Mouse (Mus musculus): ENCODE data around the gene Iffo2. TPM values are rescaled to one million over a fixed set of nuclear protein-coding genes. Genes with fewer than 3 reads are reported as not detected.
A peak's percentile ranks its signal among the peaks of the same experiment; 100 is the strongest.

Gene Iffo2
- polyA plus RNA-seq, 1 experiment from 2014 or later = 1.2 TPM

DNA sequence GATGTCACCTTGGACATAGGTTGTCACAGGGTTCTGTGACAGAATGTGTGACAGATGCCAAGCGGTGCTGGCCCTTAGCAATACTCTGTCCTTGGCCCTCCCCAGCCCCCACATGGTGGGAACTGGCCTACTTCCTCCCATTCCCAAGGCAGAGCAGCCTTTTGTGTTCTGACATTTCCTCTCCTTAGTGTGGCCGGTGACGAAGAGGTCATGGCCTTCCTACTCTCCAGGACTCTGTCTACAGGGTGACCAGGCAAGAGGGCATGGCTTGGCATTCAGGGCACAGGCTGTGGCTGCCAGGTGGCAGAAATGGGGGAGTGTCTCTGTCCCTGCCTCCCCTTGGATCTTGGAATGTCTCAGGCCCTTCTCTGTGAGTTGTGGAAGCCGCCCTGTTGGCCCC, 57.0 kb downstream of the Iffo2 start:
- H3K4me2 ChIP-seq (ENCODE audit: low read depth, low read length) = no peak overlapping the region
- ATAC-seq (0 out of 2 replicates have a peak, but pooled peaks have one; percentile 13), DNase-seq (no peak)
- H3K9ac ChIP-seq (replicated peaks) = no peak overlapping the region
- no peaks in the 10 kb centered on the region for H3K36me3 ChIP-seq (replicated peaks; ENCODE audit: insufficient read depth, low read length)
- 59% methylated on average over 4 of the region's 4 CpGs for WGBS (ENCODE audit: insufficient replicate concordance)
- no peaks in the 10 kb centered on the region for H3K9me3 ChIP-seq (ENCODE audit: low read length)
- 0 out of 2 replicates have a peak overlapping the region, but pooled peaks have one; percentile 39 for H3K27ac ChIP-seq (ENCODE audit: low read depth)
- peaks cover 29% of the 10 kb centered on the region for H3K4me1 ChIP-seq (ENCODE audit: insufficient read depth)
- H3K4me3 ChIP-seq (ENCODE audit: low read depth, low read length) = no peak overlapping the region
- TF ChIP-seq EP300 (IDR thresholded peaks at IDR 0.05; ENCODE audit: low read depth) (no peak), CTCF (IDR thresholded peaks at IDR 0.05; ENCODE audit: low read depth) (no peak)
- no peaks in the 10 kb centered on the region for H3K27me3 ChIP-seq (ENCODE audit: insufficient read depth, low read length)

DNA sequence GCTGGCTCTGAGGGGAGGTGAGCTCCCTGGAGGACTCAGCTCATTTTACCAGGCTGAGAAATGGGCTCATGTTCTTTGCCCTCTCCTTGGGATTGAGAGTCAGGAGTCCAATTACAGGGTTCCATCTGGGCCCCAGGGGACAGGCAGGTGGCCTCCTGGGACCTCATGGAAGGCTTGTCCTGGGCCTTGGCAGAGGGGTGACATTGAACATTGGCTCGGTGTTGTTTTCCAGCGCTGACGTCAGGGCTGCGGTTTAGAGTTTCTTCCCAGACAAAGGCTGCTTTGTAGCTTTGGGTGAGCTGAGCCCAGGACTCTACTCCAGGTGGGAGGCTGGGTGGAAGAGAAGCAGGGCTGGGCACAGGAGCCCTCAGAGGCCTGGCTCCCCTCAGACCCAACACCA, 57.4 kb downstream of the Iffo2 start:
- DNase-seq = no peak
- Histone ChIP-seq H3K27me3 (ENCODE audit: insufficient read depth, low read length) (no peaks in the 10 kb centered on the region), H3K4me1 (ENCODE audit: insufficient read depth) (peaks cover 25% of the 10 kb centered on the region), H3K36me3 (replicated peaks; ENCODE audit: insufficient read depth, low read length) (no peaks in the 10 kb centered on the region), H3K9ac (replicated peaks) (no peak overlapping the region), H3K9me3 (ENCODE audit: low read length) (no peaks in the 10 kb centered on the region), H3K4me3 (ENCODE audit: low read depth, low read length) (no peak overlapping the region), H3K4me2 (ENCODE audit: low read depth, low read length) (no peak overlapping the region), H3K27ac (ENCODE audit: low read depth) (0 out of 2 replicates have a peak overlapping the region, but pooled peaks have one; percentile 39)
- 85% methylated on average over 4 of the region's 4 CpGs for WGBS (ENCODE audit: insufficient replicate concordance)
- TF ChIP-seq CTCF (IDR thresholded peaks at IDR 0.05; ENCODE audit: low read depth) = no peak
- TF ChIP-seq EP300 (IDR thresholded peaks at IDR 0.05; ENCODE audit: low read depth) = no peak
- ATAC-seq = no peak

DNA sequence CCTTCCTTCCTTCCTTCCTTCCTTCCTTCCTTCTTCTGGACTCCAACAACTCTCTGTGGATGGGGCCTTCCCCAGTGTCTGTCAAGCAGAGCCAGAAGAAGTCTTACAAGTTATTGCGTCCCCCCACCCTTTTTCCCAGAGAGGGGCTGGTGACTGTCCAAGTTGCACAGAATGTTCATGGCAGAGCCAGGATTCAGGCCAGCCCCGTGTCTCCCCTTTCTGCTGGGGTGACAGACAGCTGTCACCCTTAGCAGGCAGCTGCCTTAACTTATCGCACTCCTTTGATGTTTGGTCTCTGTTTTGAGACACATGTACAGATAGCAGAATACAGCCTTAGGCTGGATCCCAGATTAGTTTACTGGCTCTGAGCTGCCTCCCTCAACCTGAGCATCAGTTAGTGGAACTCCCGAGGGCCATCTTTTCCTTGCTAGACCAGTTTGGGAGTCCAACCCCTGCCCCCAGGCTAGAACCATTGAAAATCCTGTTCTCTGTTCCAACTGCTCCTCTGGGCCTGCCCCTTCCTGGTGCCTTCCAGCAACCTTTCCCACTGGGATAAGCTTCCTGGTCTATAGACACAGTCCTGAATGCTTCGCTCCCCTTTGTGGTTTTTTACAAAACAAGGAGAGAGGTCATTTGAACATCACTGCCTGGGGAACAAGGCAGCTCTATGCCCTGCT, 59.1 kb downstream of the Iffo2 start:
- WGBS (ENCODE audit: insufficient replicate concordance) = 73% methylated on average over 5 of the region's 5 CpGs
- DNase-seq (no peak), ATAC-seq (no peak)
- TF ChIP-seq CTCF (IDR thresholded peaks at IDR 0.05; ENCODE audit: low read depth) (no peak), EP300 (IDR thresholded peaks at IDR 0.05; ENCODE audit: low read depth) (no peak)
- Histone ChIP-seq H3K27ac (ENCODE audit: low read depth) (no peak overlapping the region), H3K9me3 (ENCODE audit: low read length) (no peaks in the 10 kb centered on the region), H3K4me3 (ENCODE audit: low read depth, low read length) (no peak overlapping the region), H3K9ac (replicated peaks) (no peak overlapping the region), H3K4me2 (ENCODE audit: low read depth, low read length) (no peak overlapping the region), H3K4me1 (ENCODE audit: insufficient read depth) (peaks cover 24% of the 10 kb centered on the region), H3K27me3 (ENCODE audit: insufficient read depth, low read length) (no peaks in the 10 kb centered on the region), H3K36me3 (replicated peaks; ENCODE audit: insufficient read depth, low read length) (no peaks in the 10 kb centered on the region)

DNA sequence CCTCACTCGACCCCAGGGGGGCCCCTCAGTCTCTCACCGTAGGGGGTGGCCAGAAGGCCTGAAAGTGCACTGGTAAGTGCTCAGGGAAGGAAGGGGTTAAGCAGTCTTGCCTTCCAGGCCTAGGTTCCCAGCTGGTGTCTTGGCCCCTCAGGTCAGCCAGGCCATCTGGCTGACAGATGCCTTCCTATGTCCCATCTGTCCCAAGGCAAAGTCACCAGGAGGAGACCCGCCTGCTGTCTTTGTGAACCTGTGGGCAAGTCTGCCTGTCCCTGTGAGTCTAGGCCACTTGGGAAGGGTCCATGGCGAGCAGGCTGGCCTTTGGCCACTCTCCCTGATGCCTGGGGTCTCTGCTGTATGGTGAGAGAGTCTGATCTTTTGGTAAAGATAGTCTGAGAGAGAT, 60.1 kb downstream of the Iffo2 start:
- 68% methylated on average over 4 of the region's 4 CpGs for WGBS (ENCODE audit: insufficient replicate concordance)
- Histone ChIP-seq H3K9ac (replicated peaks) (no peak overlapping the region), H3K27me3 (ENCODE audit: insufficient read depth, low read length) (no peaks in the 10 kb centered on the region), H3K4me3 (ENCODE audit: low read depth, low read length) (no peak overlapping the region), H3K27ac (ENCODE audit: low read depth) (no peak overlapping the region), H3K4me1 (ENCODE audit: insufficient read depth) (peaks cover 22% of the 10 kb centered on the region), H3K9me3 (ENCODE audit: low read length) (no peaks in the 10 kb centered on the region), H3K36me3 (replicated peaks; ENCODE audit: insufficient read depth, low read length) (no peaks in the 10 kb centered on the region), H3K4me2 (ENCODE audit: low read depth, low read length) (no peak overlapping the region)
- DNase-seq = no peak
- no peak for ATAC-seq
- TF ChIP-seq EP300 (IDR thresholded peaks at IDR 0.05; ENCODE audit: low read depth) (no peak), CTCF (IDR thresholded peaks at IDR 0.05; ENCODE audit: low read depth) (no peak)

DNA sequence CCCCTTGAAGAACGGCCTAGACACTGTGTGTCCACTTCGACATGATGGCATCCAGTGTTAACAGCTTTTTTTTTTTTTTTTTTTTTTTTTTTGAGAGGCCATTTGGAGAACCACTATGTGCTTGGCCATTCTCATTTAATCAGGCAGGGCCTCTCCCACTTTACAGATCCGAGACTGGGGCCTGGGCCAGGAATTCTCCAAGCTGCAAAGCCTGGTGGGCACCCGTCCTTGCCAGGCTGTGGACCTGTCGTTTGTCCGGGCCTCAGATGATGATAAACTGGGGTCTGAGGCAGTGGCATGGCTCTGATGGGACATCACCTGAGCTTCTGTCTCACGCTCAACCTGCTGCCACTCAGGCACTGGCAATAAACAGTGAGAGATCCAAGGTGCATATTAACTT, 62.5 kb downstream of the Iffo2 start:
- WGBS (ENCODE audit: insufficient replicate concordance) = 75% methylated on average over 7 of the region's 7 CpGs
- Histone ChIP-seq H3K27ac (ENCODE audit: low read depth) (no peak overlapping the region), H3K36me3 (replicated peaks; ENCODE audit: insufficient read depth, low read length) (no peaks in the 10 kb centered on the region), H3K4me3 (ENCODE audit: low read depth, low read length) (no peak overlapping the region), H3K9me3 (ENCODE audit: low read length) (no peaks in the 10 kb centered on the region), H3K4me2 (ENCODE audit: low read depth, low read length) (no peak overlapping the region), H3K4me1 (ENCODE audit: insufficient read depth) (peaks cover 8% of the 10 kb centered on the region), H3K9ac (replicated peaks) (no peak overlapping the region), H3K27me3 (ENCODE audit: insufficient read depth, low read length) (no peaks in the 10 kb centered on the region)
- ATAC-seq = no peak
- DNase-seq = no peak
- TF ChIP-seq EP300 (IDR thresholded peaks at IDR 0.05; ENCODE audit: low read depth) (no peak), CTCF (IDR thresholded peaks at IDR 0.05; ENCODE audit: low read depth) (no peak)

DNA sequence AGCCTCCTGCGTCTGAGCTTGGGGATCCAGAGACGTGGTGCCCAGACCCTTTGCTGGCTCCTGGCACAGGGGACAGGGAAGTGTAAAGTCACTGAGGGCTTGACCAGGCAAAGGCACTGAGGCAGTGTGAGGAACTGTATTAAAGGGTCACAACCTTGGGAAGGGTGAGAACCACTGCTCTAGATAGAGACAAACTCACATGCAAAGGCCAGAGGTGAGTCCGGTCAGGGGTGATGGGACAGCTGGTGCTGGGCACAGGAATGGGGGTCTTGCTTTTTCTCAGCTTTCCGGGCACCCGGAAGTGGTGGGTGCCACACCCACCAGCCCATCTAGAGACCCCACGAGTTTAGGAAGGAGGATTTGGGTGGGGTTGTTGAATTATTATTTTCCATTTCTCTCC, 63.0 kb downstream of the Iffo2 start:
- ATAC-seq (no peak), DNase-seq (no peak)
- H3K9ac ChIP-seq (replicated peaks) = no peak overlapping the region
- TF ChIP-seq CTCF (IDR thresholded peaks at IDR 0.05; ENCODE audit: low read depth) = no peak
- TF ChIP-seq EP300 (IDR thresholded peaks at IDR 0.05; ENCODE audit: low read depth) = no peak
- no peaks in the 10 kb centered on the region for H3K36me3 ChIP-seq (replicated peaks; ENCODE audit: insufficient read depth, low read length)
- H3K4me1 ChIP-seq (ENCODE audit: insufficient read depth) = peaks cover 13% of the 10 kb centered on the region
- no peak overlapping the region for H3K27ac ChIP-seq (ENCODE audit: low read depth)
- H3K27me3 ChIP-seq (ENCODE audit: insufficient read depth, low read length) = no peaks in the 10 kb centered on the region
- H3K4me2 ChIP-seq (ENCODE audit: low read depth, low read length) = no peak overlapping the region
- H3K4me3 ChIP-seq (ENCODE audit: low read depth, low read length) = no peak overlapping the region
- 58% methylated on average over 5 of the region's 6 CpGs for WGBS (ENCODE audit: insufficient replicate concordance)
- H3K9me3 ChIP-seq (ENCODE audit: low read length) = no peaks in the 10 kb centered on the region
